Mouse (Mus musculus): ENCODE data around the gene Esr1.

Esr1 gene

GRCm38 (mm10) chr10:4620596-4621504 is 9.5 kb downstream of the Esr1 start:
- no peak for DNase-seq (ENCODE audit: low spot score in 2 of 2)

DNA sequence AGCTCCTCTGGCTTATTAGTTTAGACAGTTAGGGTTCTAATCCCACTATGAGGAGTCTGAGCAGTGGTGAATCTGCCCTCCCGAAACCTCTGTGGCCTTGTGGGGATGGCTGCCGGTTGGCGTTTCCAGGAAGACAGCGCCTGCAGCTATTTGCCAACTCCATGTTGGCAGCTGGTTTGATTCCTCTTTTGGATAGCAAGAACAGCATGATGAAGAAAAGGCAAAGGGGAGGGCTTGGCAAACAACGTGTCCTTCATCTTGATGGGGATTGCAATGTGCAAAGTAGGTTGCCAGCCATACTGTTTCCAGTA is 10.1 kb downstream of the Esr1 start:
- DNase-seq (ENCODE audit: low spot score in 2 of 2) = no peak

DNA sequence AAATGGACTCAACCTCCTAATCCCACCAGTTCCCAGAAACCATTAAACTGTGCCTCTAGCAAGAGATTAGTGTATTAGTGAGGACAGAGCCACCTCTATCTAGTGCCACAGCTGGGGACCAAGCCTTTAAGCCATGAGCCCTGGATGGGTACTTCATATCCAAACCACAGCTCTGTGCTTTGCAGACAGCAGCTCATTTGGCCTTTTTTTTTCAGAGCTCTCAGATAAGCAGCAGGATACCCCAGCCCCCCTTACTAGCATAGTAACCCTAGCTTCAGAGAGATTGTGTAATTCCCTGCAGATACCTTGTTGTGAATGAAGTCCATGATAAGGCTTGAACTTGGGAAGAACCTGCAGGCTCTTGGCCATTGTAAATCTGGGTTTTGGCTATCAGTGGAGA is 11.9 kb downstream of the Esr1 start:
- no peak for DNase-seq (ENCODE audit: low spot score in 2 of 2)

DNA sequence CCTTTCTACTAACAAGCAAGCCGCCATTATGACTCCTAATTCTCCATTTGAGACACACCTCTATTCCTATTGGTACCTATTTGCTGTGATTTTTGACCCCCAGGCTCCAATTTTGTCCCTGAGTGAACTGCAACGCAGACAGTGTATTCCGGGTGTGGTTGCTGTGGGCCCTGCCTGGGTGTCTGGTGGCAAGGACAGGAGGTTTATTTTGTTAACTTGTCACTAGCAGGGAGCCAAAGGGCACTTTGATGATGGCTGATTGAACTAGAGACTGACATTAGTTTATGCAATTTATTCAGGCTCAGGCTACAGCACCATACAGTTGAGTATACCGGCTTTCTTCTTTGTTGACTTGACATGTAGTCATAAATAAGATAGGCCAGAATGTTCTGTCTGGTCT is 13.2 kb downstream of the Esr1 start:
- DNase-seq (ENCODE audit: low spot score in 2 of 2) = no peak

- DNase-seq (ENCODE audit: low spot score in 2 of 2) = no peak
Observed at GRCm38 (mm10) chr10:4625300-4625699, 13.9 kb downstream of the Esr1 start.

DNA sequence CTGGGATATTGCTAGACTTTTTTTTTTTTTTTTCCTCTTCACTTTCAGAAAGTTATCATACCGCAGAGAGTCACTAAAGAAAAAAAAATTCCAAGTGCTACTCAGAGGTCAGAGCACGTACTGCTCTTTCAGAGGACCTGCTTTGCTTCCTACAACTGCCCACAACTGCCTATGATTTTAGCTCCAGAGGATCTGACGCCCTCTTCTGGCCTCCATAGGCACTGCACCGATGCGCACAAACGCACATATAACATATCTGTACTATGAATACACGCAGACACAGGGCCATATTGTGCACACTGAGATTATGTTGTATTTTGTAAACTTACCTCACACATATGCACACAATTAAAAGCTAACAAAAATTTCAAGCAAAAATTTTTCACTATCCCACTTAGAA is 15.0 kb downstream of the Esr1 start:
- no peak for DNase-seq (ENCODE audit: low spot score in 2 of 2)

GRCm38 (mm10) chr10:4626996-4627395 is 15.6 kb downstream of the Esr1 start:
- no peak for DNase-seq (ENCODE audit: low spot score in 2 of 2)

GRCm38 (mm10) chr10:4627415-4627814 is 16.0 kb downstream of the Esr1 start:
- DNase-seq (ENCODE audit: low spot score in 2 of 2) = no peak

DNA sequence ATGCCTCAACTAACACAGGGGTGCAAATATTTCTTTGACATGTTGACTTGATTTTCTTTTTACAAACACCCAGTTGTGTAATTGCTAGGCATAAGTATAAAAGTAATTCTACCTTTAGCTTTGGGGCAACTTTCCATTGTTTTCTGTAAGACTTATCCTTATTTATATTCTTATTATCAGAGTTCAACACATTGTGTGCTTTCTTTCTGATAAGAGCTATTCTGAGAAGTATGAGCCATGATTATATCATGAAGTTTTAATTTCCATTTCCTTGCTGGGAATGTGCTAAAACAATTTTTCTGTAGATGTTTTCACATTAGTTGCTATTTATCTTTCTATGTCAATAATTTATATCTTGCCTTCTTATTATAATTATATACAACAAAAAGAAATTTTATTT is 17.9 kb downstream of the Esr1 start:
- DNase-seq (ENCODE audit: low spot score in 2 of 2) = no peak

GRCm38 (mm10) chr10:4632211-4632704 is 20.9 kb downstream of the Esr1 start:
- no peak for DNase-seq (ENCODE audit: low spot score in 2 of 2)

GRCm38 (mm10) chr10:4633287-4634030 is 22.1 kb downstream of the Esr1 start:
- DNase-seq (ENCODE audit: low spot score in 2 of 2) = no peak

GRCm38 (mm10) chr10:4635740-4636139 is 24.3 kb downstream of the Esr1 start:
- DNase-seq (ENCODE audit: low spot score in 2 of 2) = no peak

DNA sequence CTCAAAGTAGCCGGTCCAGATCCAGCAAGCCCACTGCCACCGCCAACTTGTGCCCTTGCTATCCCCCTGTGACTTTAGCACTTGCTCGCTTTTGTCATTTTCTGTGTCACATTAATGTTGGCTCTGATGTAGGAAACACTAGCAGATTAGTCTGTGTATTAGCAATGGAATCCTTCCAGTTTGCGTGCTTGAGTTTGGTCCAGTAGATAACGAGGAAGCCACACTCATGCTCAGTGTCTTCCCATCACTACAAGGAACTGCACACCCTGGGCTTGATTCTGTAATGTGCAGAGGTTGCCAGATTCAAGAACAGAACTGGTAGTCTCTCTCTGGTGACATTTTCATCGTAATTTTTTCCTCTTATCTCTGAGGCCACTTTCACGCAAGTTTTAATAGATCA is 34.7 kb downstream of the Esr1 start:
- DNase-seq (ENCODE audit: low spot score in 2 of 2) = no peak

GRCm38 (mm10) chr10:4646851-4647250 is 35.5 kb downstream of the Esr1 start:
- no peak for DNase-seq (ENCODE audit: low spot score in 2 of 2)

- no peak for DNase-seq (ENCODE audit: low spot score in 2 of 2)
Observed at GRCm38 (mm10) chr10:4665380-4665779, 54.0 kb downstream of the Esr1 start.

GRCm38 (mm10) chr10:4667006-4667405 is 55.6 kb downstream of the Esr1 start:
- DNase-seq (ENCODE audit: low spot score in 2 of 2) = no peak

DNA sequence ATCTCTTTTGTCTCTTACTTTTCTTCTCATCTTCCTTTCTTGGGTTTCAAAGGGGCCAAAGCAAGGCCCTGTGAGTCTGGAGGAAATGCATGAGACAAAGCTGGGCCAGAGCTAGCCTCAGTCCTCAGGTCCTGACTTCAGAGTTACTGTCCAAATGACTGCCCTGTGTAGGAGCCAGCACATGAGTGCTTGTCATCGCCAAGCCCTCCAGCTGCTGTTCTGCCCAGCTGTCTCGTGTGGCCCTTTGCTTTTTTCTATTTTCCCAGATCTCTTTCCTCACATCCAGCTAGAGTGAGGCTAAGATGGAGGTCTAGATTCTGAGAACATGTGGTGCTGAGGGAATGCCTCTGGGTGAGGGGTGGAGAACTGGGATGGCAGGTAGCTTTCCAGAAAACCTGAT is 58.7 kb downstream of the Esr1 start:
- DNase-seq (ENCODE audit: low spot score in 2 of 2) = no peak

DNA sequence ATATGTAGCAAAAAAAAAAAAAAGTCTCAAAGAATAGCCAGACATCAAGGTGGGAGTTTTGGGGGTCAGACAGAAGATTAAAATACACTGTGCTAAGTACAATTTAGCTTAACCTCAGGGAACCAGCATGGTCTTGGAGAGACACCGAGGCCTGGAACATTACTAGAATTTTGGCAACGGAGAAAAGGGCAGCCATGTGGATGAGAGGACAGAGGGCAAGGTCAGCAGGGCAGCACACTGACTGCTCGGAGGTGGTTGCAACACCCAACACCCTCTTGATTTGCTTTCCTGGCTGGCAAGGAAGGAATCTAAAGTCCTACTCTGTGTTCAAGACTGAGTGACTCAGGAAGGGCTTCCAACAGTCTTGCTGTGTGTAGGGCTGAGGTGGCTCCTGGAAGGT is 60.5 kb downstream of the Esr1 start:
- no peak for DNase-seq (ENCODE audit: low spot score in 2 of 2)

- DNase-seq (ENCODE audit: low spot score in 2 of 2) = no peak
Observed at GRCm38 (mm10) chr10:4673311-4673816, 62.0 kb downstream of the Esr1 start.

- peak in 1 of 2 experiments; percentile 37 for DNase-seq (ENCODE audit: low spot score in 2 of 2)
Observed at GRCm38 (mm10) chr10:4674983-4675592, 63.7 kb downstream of the Esr1 start.

GRCm38 (mm10) chr10:4683106-4683505 is 71.7 kb downstream of the Esr1 start:
- no peak for DNase-seq (ENCODE audit: low spot score in 2 of 2)

DNA sequence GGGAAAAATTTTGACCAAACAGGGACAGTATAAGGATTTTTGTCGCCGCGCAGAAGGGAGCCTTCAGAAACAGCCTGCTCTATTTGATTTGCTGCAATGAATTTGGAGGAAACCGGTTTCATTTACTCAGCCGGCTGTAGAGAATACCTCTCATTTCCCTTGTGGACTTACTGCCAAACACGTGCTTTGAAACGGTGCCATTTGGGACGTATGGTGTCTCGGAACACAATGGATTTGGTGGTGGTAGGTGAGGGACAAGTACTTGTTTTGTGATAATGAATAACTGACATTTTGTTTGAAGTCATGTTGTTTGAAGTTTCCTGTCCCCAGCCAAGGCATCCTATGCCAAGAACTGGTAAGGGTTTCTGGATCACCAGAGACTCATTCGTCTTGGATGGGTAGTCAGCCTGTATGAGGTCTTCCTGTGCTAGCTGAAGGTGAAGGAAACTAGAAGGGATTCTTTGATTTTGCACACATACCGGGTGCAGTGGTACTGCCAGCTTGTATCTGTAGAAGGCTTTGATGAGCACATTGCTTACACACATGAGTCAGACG is 72.4 kb downstream of the Esr1 start:
- no peak for DNase-seq (ENCODE audit: low spot score in 2 of 2)
